Mouse (Mus musculus): Measurements from ENCODE around the gene Mdm2.

Mdm2 gene

GRCm38 (mm10) chr10:117698313-117699138 is 12.0 kb downstream of the Mdm2 start:
- CTCF ChIA-PET: no interaction called here

DNA sequence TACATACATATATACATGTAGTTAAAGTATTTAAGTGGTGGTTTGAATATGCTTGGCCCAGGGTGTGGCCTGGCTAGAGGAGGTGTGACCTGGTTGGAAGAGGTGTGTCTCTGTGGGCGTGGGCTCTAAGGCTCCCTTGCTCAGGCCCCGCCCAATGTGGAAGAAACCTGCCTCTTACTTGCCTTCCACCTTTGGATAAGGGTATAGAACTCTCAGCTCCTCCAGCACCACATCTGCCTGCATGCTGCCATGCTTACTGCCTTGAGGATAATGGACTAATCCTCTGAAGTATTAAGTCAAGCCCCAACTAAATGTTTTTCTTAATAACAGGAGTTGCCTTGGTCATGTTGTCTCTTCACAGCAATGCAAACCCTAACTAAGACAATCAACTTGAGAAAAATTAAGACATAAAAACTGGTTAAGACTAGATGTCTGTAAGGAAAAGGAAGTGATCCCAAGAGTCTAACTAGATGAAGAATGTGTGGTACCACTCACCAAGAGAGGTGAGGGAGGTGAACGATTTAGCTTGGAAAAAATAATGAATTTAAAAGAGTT is 12.9 kb downstream of the Mdm2 start:
- CTCF ChIA-PET: no interaction called here

GRCm38 (mm10) chr10:117696827-117697560 is 13.6 kb downstream of the Mdm2 start:
- CTCF ChIA-PET: no interaction called here

- CTCF ChIA-PET: no interaction called here
These were observed 14.3 kb downstream of the Mdm2 start for GRCm38 (mm10) chr10:117696021-117696826.

DNA sequence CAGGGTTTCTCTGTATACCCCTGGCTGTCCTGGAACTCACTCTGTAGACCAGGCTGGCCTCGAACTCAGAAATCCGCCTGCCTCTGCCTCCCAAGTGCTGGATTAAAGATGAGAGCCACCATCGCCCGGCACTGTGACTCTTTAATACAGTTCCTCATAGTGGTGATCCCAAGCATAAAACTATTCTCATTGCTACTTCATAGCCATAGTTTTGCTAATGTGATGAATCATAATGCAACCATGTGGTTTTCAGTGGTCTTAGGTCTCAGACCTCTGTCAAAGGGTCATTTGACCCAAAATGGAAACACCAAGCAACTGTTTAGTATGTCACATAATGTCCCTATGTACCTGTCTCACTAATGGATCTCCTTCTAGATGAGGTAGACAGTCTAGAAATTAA is 15.0 kb downstream of the Mdm2 start:
- CTCF ChIA-PET: no interaction called here

GRCm38 (mm10) chr10:117695027-117695426 is 15.5 kb downstream of the Mdm2 start:
- CTCF ChIA-PET: no interaction called here

- CTCF ChIA-PET: no interaction called here
These were observed 16.2 kb downstream of the Mdm2 start for GRCm38 (mm10) chr10:117694255-117694953.

- CTCF ChIA-PET: no interaction called here
These were observed 17.6 kb downstream of the Mdm2 start for GRCm38 (mm10) chr10:117692953-117693352.

- CTCF ChIA-PET: no interaction called here
These were observed 18.4 kb downstream of the Mdm2 start for GRCm38 (mm10) chr10:117692173-117692572.

DNA sequence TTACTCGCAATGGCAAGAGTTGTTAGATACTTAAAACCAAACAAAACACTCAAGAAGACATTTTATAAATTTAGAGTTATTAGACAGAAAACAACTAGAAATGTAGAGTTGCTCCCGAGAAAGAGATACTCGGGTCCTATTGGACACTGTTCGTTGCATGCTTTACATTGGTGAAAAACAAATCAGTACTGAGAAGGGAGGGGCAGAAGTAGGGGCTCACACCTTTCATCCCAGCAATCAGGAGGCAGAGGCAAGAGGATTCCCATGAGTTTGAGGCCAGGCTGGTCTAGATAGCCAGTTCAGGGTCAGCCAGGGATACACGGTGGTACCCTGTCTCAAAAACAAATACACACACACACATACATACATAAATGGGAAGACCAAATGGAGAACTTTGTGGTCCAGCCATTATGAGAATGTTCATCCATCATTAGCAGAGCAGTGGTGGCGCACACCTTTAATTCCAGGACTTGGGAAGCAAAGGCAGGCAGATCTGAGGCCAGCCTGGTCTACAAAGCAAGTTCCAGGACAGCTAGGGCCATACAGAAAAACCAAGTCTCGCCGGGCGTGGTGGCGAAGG is 19.1 kb downstream of the Mdm2 start:
- CTCF ChIA-PET: no interaction called here

DNA sequence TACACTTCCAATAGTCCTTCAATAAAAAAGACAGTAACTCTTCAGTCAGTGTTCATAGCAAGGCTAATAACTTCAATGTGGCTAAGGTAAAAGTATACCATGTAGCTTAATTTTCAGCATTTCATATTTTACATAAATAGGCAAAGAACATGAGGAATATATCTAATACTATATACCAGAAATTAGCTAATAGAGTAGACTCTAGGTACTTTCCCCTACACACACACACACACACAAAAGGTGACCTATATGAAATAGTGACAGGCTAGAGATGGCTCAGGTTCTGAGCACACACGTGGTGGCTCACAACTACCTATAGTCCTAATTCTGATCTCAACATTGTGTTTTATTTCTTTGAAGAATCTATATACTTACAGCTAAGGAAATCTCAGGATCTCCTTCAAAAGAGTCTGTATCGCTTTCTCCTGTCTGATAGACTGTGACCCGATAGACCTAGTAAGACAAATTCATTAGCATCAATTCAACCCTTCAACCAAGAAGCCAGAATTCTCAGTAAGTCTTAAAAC is 19.7 kb downstream of the Mdm2 start:
- CTCF ChIA-PET: no interaction called here

DNA sequence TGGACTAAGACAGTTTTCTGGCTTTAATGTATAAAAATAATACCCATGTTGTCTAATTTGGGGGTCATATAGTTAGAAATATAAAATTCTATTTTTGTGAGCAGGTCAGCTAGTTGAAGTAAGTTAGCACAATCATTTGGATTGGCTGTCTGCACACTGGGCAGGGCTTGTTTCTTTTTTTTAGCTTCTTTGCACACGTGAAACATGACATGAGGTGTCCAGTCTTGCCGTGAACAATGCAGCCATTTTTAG is 20.5 kb downstream of the Mdm2 start:
- CTCF ChIA-PET: interaction anchor here (1.1 kb wide), 1 partner anchor 37 kb away, joined by 3 read pairs; no protein-coding TSS in a partner anchor

- CTCF ChIA-PET: interaction anchor here (1.1 kb wide), 1 partner anchor 36 kb away, joined by 3 read pairs; no protein-coding TSS in a partner anchor
These were observed 21.1 kb downstream of the Mdm2 start for GRCm38 (mm10) chr10:117689297-117690100.

DNA sequence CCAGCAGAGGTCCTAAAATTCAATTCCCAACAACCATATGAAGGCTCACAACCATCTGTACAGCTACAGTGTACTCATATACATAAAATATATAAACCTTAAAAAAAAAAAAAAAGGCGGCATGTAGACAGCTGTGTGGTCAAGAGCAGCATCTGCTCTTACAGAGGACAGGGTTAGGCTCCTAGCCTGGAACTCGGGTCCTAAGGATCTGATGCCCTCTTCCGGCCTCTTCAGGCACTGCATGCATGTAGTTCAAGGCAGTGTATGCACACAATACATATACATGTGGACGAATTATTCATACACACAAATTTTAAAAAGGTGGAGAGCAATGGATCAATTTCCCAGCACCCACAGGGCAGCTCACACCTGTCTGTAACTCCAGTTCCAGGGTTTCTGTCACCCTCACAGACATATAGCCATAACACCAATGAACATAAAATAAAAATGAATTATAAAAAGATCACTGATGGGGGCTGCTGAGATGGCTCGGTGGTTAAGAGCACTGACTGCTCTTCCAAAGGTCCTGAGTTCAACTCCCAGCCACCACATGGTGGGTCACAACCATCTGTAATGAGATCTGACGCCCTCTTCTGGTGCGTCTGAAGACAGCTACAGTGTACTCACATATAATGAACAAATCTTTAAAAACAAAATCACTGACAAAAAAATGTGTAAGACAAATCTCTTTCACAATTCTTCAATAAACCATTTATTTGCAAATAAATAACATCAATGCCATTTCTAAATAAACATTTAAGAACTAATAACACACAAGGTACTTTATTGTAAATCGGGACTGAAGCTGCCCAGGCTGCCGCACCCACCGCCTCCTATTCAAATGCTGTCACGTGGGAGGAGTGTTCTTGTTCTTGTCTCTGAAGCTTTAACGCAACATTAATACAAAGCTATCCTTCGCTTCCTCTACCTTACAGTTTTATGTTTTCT is 22.1 kb downstream of the Mdm2 start:
- CTCF ChIA-PET: interaction anchor here (0.7 kb wide), 1 partner anchor 223 kb away, joined by 12 read pairs; no protein-coding TSS in a partner anchor

GRCm38 (mm10) chr10:117687577-117687976 is 23.0 kb downstream of the Mdm2 start:
- CTCF ChIA-PET: interaction anchor here (0.7 kb wide), 1 partner anchor 222 kb away, joined by 12 read pairs; no protein-coding TSS in a partner anchor

GRCm38 (mm10) chr10:117687018-117687417 is 23.5 kb downstream of the Mdm2 start:
- CTCF ChIA-PET: interaction anchor here (0.5 kb wide), 1 partner anchor 30 kb away, joined by 4 read pairs; no protein-coding TSS in a partner anchor

GRCm38 (mm10) chr10:117685849-117686591 is 24.5 kb downstream of the Mdm2 start:
- CTCF ChIA-PET: interaction anchor here (0.5 to 0.7 kb wide), 3 partner anchors 232 to 1471 kb away, joined by 3 to 6 read pairs (median 3); no protein-coding TSS in a partner anchor

Data from spleen, embryonic (tissue).